Mouse (Mus musculus) testis, adult 2 months (tissue): ENCODE measurements around the gene Aldh1l1.

ENCODE experiments used
- CTCF ChIP-seq: fragments of 200-500 bp; IDR thresholded peaks from 2 replicates; pipeline ENCODE4 v1.5.1; 2012; ENCODE audit warnings: low read depth, mild to moderate bottlenecking, inconsistent platforms, low read length, moderate library complexity; ENCODE audit not compliant: control insufficient read depth, insufficient read depth, insufficient replicate concordance
- POLR2A ChIP-seq: fragments of 200-500 bp; IDR thresholded peaks from 2 replicates; pipeline ENCODE4 v1.6.1; 2012; ENCODE audit warnings: low read depth, mild to moderate bottlenecking, inconsistent platforms, low read length, moderate library complexity; ENCODE audit not compliant: control insufficient read depth

GRCm38 (mm10) chr6:90466847-90467410, 19.3 kb upstream of the Aldh1l1 start:
- TF ChIP-seq CTCF (no peak), POLR2A (no peak)
